Mouse (Mus musculus): ENCODE results near the gene Slc11a2. TPM values are rescaled to one million over a fixed set of nuclear protein-coding genes. Genes with fewer than 3 reads are reported as not detected.

Slc11a2 gene
- polyA plus RNA-seq, 1 experiment = 0.62 TPM

- no peak for TF ChIP-seq GATA1 (IDR thresholded peaks at IDR 0.05; ENCODE audit: borderline replicate concordance, low read length)
- no peak for TF ChIP-seq FLI1 (IDR thresholded peaks at IDR 0.05; ENCODE audit: low read length)
- Histone ChIP-seq H3K27me3 (replicated peaks) (peaks cover 3% of the 10 kb centered on the region), H3K4me1 (peaks cover 53% of the 10 kb centered on the region), H3K4me3 (replicated peaks) (peak overlapping the region; percentile 81), H3K36me3 (replicated peaks; ENCODE audit: low read length) (no peaks in the 10 kb centered on the region), H3K9me3 (no peaks in the 10 kb centered on the region)
These were observed 36.8 kb upstream of the Slc11a2 start for GRCm38 (mm10) chr15:100461646-100462045.

GRCm38 (mm10) chr15:100460942-100461341 is 36.1 kb upstream of the Slc11a2 start:
- Histone ChIP-seq H3K4me3 (replicated peaks) (peak overlapping the region; percentile 81), H3K36me3 (replicated peaks; ENCODE audit: low read length) (no peaks in the 10 kb centered on the region), H3K4me1 (peaks cover 50% of the 10 kb centered on the region), H3K9me3 (no peaks in the 10 kb centered on the region), H3K27me3 (replicated peaks) (peaks cover 3% of the 10 kb centered on the region)
- no peak for TF ChIP-seq GATA1 (IDR thresholded peaks at IDR 0.05; ENCODE audit: borderline replicate concordance, low read length)
- no peak for TF ChIP-seq FLI1 (IDR thresholded peaks at IDR 0.05; ENCODE audit: low read length)

- Histone ChIP-seq H3K27me3 (replicated peaks) (peaks cover 3% of the 10 kb centered on the region), H3K4me1 (peaks cover 44% of the 10 kb centered on the region), H3K9me3 (no peaks in the 10 kb centered on the region), H3K36me3 (replicated peaks; ENCODE audit: low read length) (no peaks in the 10 kb centered on the region), H3K4me3 (replicated peaks) (peak overlapping the region; percentile 7)
- TF ChIP-seq GATA1 (IDR thresholded peaks at IDR 0.05; ENCODE audit: borderline replicate concordance, low read length) = no peak
- no peak for TF ChIP-seq FLI1 (IDR thresholded peaks at IDR 0.05; ENCODE audit: low read length)
These were observed 33.2 kb upstream of the Slc11a2 start for GRCm38 (mm10) chr15:100458055-100458454.

- no peak for TF ChIP-seq GATA1 (IDR thresholded peaks at IDR 0.05; ENCODE audit: borderline replicate concordance, low read length)
- peaks cover 37% of the 10 kb centered on the region for H3K4me1 ChIP-seq
- peaks cover 5% of the 10 kb centered on the region for H3K27me3 ChIP-seq (replicated peaks)
- no peaks in the 10 kb centered on the region for H3K9me3 ChIP-seq
- H3K4me3 ChIP-seq (replicated peaks) = peak overlapping the region; percentile 86
- H3K36me3 ChIP-seq (replicated peaks; ENCODE audit: low read length) = no peaks in the 10 kb centered on the region
These were observed 32.5 kb upstream of the Slc11a2 start for GRCm38 (mm10) chr15:100457340-100457739.

GRCm38 (mm10) chr15:100456356-100456991 is 31.6 kb upstream of the Slc11a2 start:
- Histone ChIP-seq H3K9me3 (no peaks in the 10 kb centered on the region), H3K4me1 (peaks cover 28% of the 10 kb centered on the region), H3K4me3 (replicated peaks) (no peak overlapping the region), H3K36me3 (replicated peaks; ENCODE audit: low read length) (no peaks in the 10 kb centered on the region), H3K27me3 (replicated peaks) (peaks cover 5% of the 10 kb centered on the region)
- TF ChIP-seq GATA1 (IDR thresholded peaks at IDR 0.05; ENCODE audit: borderline replicate concordance, low read length) = no peak
- no peak for TF ChIP-seq FLI1 (IDR thresholded peaks at IDR 0.05; ENCODE audit: low read length)

- peaks cover 18% of the 10 kb centered on the region for H3K4me1 ChIP-seq
- no peaks in the 10 kb centered on the region for H3K9me3 ChIP-seq
- H3K27me3 ChIP-seq (replicated peaks) = peaks cover 7% of the 10 kb centered on the region
- H3K4me3 ChIP-seq (replicated peaks) = no peak overlapping the region
- no peaks in the 10 kb centered on the region for H3K36me3 ChIP-seq (replicated peaks; ENCODE audit: low read length)
- TF ChIP-seq GATA1 (IDR thresholded peaks at IDR 0.05; ENCODE audit: borderline replicate concordance, low read length) (no peak), FLI1 (IDR thresholded peaks at IDR 0.05; ENCODE audit: low read length) (no peak)
These were observed 27.6 kb upstream of the Slc11a2 start for GRCm38 (mm10) chr15:100452486-100452885.

GRCm38 (mm10) chr15:100451245-100451644 is 26.4 kb upstream of the Slc11a2 start:
- peaks cover 19% of the 10 kb centered on the region for H3K4me1 ChIP-seq
- no peaks in the 10 kb centered on the region for H3K9me3 ChIP-seq
- no peak overlapping the region for H3K4me3 ChIP-seq (replicated peaks)
- TF ChIP-seq GATA1 (IDR thresholded peaks at IDR 0.05; ENCODE audit: borderline replicate concordance, low read length) = no peak
- no peak for TF ChIP-seq FLI1 (IDR thresholded peaks at IDR 0.05; ENCODE audit: low read length)
- H3K27me3 ChIP-seq (replicated peaks) = peaks cover 6% of the 10 kb centered on the region
- H3K36me3 ChIP-seq (replicated peaks; ENCODE audit: low read length) = no peaks in the 10 kb centered on the region

- H3K4me1 ChIP-seq = peaks cover 19% of the 10 kb centered on the region
- no peaks in the 10 kb centered on the region for H3K9me3 ChIP-seq
- no peaks in the 10 kb centered on the region for H3K36me3 ChIP-seq (replicated peaks; ENCODE audit: low read length)
- H3K4me3 ChIP-seq (replicated peaks) = no peak overlapping the region
- TF ChIP-seq GATA1 (IDR thresholded peaks at IDR 0.05; ENCODE audit: borderline replicate concordance, low read length) = no peak
- no peak for TF ChIP-seq FLI1 (IDR thresholded peaks at IDR 0.05; ENCODE audit: low read length)
- H3K27me3 ChIP-seq (replicated peaks) = peaks cover 6% of the 10 kb centered on the region
These were observed 24.6 kb upstream of the Slc11a2 start for GRCm38 (mm10) chr15:100449495-100449894.

GRCm38 (mm10) chr15:100448572-100448971 is 23.7 kb upstream of the Slc11a2 start:
- no peak for TF ChIP-seq GATA1 (IDR thresholded peaks at IDR 0.05; ENCODE audit: borderline replicate concordance, low read length)
- TF ChIP-seq FLI1 (IDR thresholded peaks at IDR 0.05; ENCODE audit: low read length) = no peak

GRCm38 (mm10) chr15:100446887-100447286 is 22.0 kb upstream of the Slc11a2 start:
- TF ChIP-seq GATA1 (IDR thresholded peaks at IDR 0.05; ENCODE audit: borderline replicate concordance, low read length) = no peak
- no peak for TF ChIP-seq FLI1 (IDR thresholded peaks at IDR 0.05; ENCODE audit: low read length)
- Histone ChIP-seq H3K4me1 (peaks cover 33% of the 10 kb centered on the region), H3K27me3 (replicated peaks) (peaks cover 4% of the 10 kb centered on the region), H3K9me3 (no peaks in the 10 kb centered on the region), H3K4me3 (replicated peaks) (no peak overlapping the region), H3K36me3 (replicated peaks; ENCODE audit: low read length) (no peaks in the 10 kb centered on the region)

More at GRCm38 (mm10) chr15:100448572-100448971, 23.7 kb upstream of the Slc11a2 start:
- Histone ChIP-seq H3K4me3 (replicated peaks) (no peak overlapping the region), H3K9me3 (no peaks in the 10 kb centered on the region), H3K36me3 (replicated peaks; ENCODE audit: low read length) (no peaks in the 10 kb centered on the region), H3K27me3 (replicated peaks) (peaks cover 6% of the 10 kb centered on the region), H3K4me1 (peaks cover 28% of the 10 kb centered on the region)
